Mouse (Mus musculus): ENCODE measurements around the gene Pced1a. TPM values are rescaled to one million over a fixed set of nuclear protein-coding genes. Genes with fewer than 3 reads are reported as not detected.

Pced1a gene
- polyA plus RNA-seq, 1 experiment from 2014 or later, result 14.4 TPM

GRCm38 (mm10) chr2:130425112-130425511 lies 611 bp upstream of the Pced1a start:
- Histone ChIP-seq H3K27me3 (ENCODE audit: control insufficient read depth, insufficient read depth, low read depth, low read length) (no peaks in the 10 kb centered on the region), H3K36me3 (ENCODE audit: control insufficient read depth, insufficient read depth, low read length) (no peaks in the 10 kb centered on the region), H3K27ac (ENCODE audit: low read length) (no peak overlapping the region), H3K9me3 (ENCODE audit: control insufficient read depth, low read length) (no peaks in the 10 kb centered on the region), H3K4me3 (ENCODE audit: low read length) (peak overlapping the region; percentile 75), H3K9ac (ENCODE audit: low read length) (peak overlapping the region; percentile 87), H3K4me1 (replicated peaks; ENCODE audit: control insufficient read depth, insufficient read depth, low read length) (peaks cover 14% of the 10 kb centered on the region), H3K4me2 (ENCODE audit: low read depth, low read length) (peak overlapping the region; percentile 91)
- 23% methylated on average over 5 of the region's 5 CpGs for WGBS
- ATAC-seq (ENCODE audit: low read depth), result no peak

DNA sequence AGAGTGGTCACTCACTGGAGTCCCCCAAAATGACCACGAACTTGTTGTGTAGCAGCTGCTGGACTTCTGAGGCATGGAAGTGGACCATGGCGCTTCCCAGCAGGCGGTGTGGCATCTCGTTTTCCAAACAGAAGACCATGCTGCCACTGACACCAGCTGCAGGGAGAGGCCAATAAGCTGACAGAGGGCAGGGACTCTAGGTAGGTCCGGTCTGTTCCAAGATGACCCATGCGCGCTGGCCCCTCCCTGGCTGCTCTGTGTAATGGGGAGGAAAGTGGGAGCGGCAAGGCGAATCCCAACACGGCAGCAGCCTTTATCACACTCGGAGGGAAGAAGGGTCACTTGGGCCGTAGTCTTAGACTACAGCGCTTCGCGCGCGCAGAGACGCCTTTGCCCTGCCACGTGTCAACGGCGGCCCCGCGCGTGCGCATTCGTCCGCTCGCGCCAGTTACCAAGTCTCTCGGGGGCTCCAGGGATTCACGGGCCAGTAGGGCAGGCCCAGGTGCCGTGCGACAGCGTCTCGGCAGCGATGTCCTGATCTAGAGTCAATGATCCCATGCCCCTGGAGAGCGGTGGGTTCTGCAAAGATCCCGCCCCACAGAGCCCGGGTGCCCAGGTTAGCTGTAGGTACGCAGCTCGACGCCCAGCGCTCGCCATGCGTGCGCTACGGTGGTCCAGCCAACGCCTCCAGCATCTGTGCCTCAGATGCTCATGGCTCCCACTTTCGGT lies 940 bp downstream of the Pced1a start:
- no peaks in the 10 kb centered on the region for H3K36me3 ChIP-seq (ENCODE audit: control insufficient read depth, insufficient read depth, low read length)
- H3K4me3 ChIP-seq (ENCODE audit: low read length), result peak overlapping the region; percentile 75
- peak overlapping the region; percentile 87 for H3K9ac ChIP-seq (ENCODE audit: low read length)
- ATAC-seq (ENCODE audit: low read depth), result peak; percentile 67
- H3K27ac ChIP-seq (ENCODE audit: low read length), result peak overlapping the region; percentile 87
- no peaks in the 10 kb centered on the region for H3K9me3 ChIP-seq (ENCODE audit: control insufficient read depth, low read length)
- WGBS, result 15% methylated on average over 43 of the region's 49 CpGs
- H3K4me1 ChIP-seq (replicated peaks; ENCODE audit: control insufficient read depth, insufficient read depth, low read length), result peaks cover 10% of the 10 kb centered on the region
- H3K27me3 ChIP-seq (ENCODE audit: control insufficient read depth, insufficient read depth, low read depth, low read length), result no peaks in the 10 kb centered on the region
- peak overlapping the region; percentile 91 for H3K4me2 ChIP-seq (ENCODE audit: low read depth, low read length)

DNA sequence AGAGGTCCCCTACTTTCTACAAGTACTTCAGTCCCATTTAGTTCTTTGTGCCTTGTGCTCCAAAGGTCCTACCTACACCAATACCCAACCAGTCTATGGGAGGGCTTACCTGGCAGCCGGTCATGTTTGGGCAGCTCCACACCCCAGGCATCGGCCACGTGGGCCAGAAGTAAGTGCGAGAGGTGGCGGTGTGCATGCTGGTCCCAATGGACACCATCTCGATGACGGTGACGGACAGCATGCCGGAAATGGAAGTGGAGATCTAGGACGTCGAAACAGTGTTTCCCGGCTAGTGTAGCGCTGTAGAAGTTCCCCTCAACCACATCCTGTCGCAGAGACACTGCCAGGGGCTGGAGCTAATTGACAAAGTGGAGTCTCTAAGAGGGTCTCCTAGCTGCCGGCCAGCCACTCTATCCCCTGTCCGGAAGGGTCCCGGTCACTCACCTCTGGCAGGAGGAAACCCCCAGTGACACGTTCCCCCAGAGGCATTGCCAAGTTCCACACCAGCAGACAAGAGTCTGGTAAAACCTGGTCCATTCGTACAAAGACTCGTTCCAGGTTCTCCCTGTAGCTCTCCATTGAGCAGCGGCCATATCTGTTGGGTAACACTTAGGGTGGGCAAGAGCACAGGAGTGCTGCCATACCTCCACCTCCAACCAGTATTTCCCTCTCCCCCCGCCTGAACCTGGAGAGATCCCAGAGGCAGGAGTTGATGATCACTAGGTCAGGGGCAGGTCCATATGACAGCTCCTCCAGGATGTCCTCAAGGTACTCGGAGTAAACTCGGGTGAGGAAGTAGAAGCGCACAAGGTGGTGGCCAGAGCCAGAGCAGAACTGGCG lies 2.5 kb downstream of the Pced1a start:
- H3K9me3 ChIP-seq (ENCODE audit: control insufficient read depth, low read length), result no peaks in the 10 kb centered on the region
- H3K9ac ChIP-seq (ENCODE audit: low read length), result no peak overlapping the region
- H3K4me3 ChIP-seq (ENCODE audit: low read length), result no peak overlapping the region
- no peak overlapping the region for H3K4me2 ChIP-seq (ENCODE audit: low read depth, low read length)
- H3K27me3 ChIP-seq (ENCODE audit: control insufficient read depth, insufficient read depth, low read depth, low read length), result no peaks in the 10 kb centered on the region
- H3K36me3 ChIP-seq (ENCODE audit: control insufficient read depth, insufficient read depth, low read length), result no peaks in the 10 kb centered on the region
- ATAC-seq (ENCODE audit: low read depth), result no peak
- 92% methylated on average over 26 of the region's 26 CpGs for WGBS
- H3K27ac ChIP-seq (ENCODE audit: low read length), result no peak overlapping the region
- H3K4me1 ChIP-seq (replicated peaks; ENCODE audit: control insufficient read depth, insufficient read depth, low read length), result peaks cover 10% of the 10 kb centered on the region

GRCm38 (mm10) chr2:130414094-130414856 lies 10.2 kb downstream of the Pced1a start:
- WGBS, result 75% methylated on average over 6 of the region's 6 CpGs
- no peak overlapping the region for H3K9ac ChIP-seq (ENCODE audit: low read length)
- H3K9me3 ChIP-seq (ENCODE audit: control insufficient read depth, low read length), result no peaks in the 10 kb centered on the region
- H3K4me1 ChIP-seq (replicated peaks; ENCODE audit: control insufficient read depth, insufficient read depth, low read length), result no peaks in the 10 kb centered on the region
- H3K27me3 ChIP-seq (ENCODE audit: control insufficient read depth, insufficient read depth, low read depth, low read length), result no peaks in the 10 kb centered on the region
- H3K36me3 ChIP-seq (ENCODE audit: control insufficient read depth, insufficient read depth, low read length), result no peaks in the 10 kb centered on the region
- H3K27ac ChIP-seq (ENCODE audit: low read length), result no peak overlapping the region
- no peak overlapping the region for H3K4me2 ChIP-seq (ENCODE audit: low read depth, low read length)
- no peak overlapping the region for H3K4me3 ChIP-seq (ENCODE audit: low read length)
- no peak for ATAC-seq (ENCODE audit: low read depth)

DNA sequence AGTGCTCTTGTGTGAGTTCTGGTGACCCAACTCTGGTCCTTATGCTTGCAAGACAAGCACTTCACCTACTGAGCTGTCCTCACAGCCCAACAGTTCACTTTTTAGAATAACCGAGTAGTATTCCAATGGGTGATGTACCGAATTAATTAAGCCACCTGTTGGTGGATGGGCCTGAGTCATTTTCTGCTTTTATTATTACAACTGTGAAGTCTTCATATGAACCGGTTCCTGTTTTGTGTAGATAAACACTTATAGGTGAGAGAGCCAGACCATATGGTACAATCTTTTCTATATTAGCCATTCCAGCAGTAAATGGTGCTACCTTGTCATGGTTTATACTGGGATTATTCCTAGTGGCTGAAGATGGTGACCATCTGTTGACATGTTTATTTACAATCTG lies 11.7 kb downstream of the Pced1a start:
- H3K4me1 ChIP-seq (replicated peaks; ENCODE audit: control insufficient read depth, insufficient read depth, low read length), result no peaks in the 10 kb centered on the region
- 70% methylated on average over 3 of the region's 3 CpGs for WGBS

DNA sequence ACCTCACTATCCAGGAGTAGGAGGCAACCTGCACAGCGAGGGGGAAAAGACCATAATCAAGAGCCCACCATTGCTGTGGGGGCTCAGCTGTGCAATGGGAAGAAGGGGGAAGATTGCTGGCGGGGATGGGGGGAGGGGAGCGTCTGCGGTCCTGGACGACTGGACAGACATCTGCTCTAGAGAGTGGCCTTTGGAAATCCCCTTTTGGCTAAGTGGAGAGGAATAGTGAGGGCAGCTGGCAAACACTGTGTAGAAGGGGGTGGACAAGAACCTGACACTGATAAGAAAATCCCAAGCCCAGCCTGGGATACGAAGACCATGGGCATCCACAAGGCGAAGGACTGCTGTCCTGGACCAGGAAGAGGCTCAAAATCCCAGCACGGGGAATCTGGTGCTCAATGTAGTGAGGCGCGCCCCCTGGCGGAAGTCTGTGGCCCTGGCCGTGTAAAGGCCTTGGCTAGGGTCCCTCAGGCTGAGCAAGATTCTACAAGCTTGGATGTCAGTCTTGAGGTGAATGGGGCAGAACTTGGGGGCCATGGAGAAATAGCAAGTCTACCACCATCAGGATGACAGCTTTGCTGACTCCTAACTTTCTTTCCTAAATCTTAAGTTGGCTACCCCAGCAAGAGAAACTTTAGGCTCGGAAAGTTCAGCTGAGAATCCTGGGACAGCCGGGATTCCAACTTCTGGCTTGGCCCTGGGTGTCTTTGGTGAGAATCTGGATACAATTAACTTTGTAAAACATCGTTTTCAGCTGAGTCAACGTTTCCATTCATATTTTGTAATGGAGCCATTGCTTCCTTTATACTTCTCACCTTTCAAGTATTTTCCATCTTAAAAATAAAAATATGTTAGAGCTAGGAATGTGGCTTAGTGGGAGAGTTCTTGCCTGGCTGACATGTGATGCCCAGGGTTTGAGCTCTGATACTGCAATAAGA lies 12.7 kb downstream of the Pced1a start:
- Histone ChIP-seq H3K9ac (ENCODE audit: low read length) (no peak overlapping the region), H3K4me3 (ENCODE audit: low read length) (no peak overlapping the region), H3K27me3 (ENCODE audit: control insufficient read depth, insufficient read depth, low read depth, low read length) (no peaks in the 10 kb centered on the region), H3K4me2 (ENCODE audit: low read depth, low read length) (no peak overlapping the region), H3K4me1 (replicated peaks; ENCODE audit: control insufficient read depth, insufficient read depth, low read length) (no peaks in the 10 kb centered on the region), H3K36me3 (ENCODE audit: control insufficient read depth, insufficient read depth, low read length) (no peaks in the 10 kb centered on the region), H3K9me3 (ENCODE audit: control insufficient read depth, low read length) (no peaks in the 10 kb centered on the region), H3K27ac (ENCODE audit: low read length) (no peak overlapping the region)
- 36% methylated on average over 16 of the region's 16 CpGs for WGBS
- peak; percentile 84 for ATAC-seq (ENCODE audit: low read depth)

More for the DNA sequence above, 11.7 kb downstream of the Pced1a start:
- ATAC-seq (ENCODE audit: low read depth), result no peak
- Histone ChIP-seq H3K27ac (ENCODE audit: low read length) (no peak overlapping the region), H3K9me3 (ENCODE audit: control insufficient read depth, low read length) (no peaks in the 10 kb centered on the region), H3K36me3 (ENCODE audit: control insufficient read depth, insufficient read depth, low read length) (no peaks in the 10 kb centered on the region), H3K27me3 (ENCODE audit: control insufficient read depth, insufficient read depth, low read depth, low read length) (no peaks in the 10 kb centered on the region), H3K4me3 (ENCODE audit: low read length) (no peak overlapping the region), H3K9ac (ENCODE audit: low read length) (no peak overlapping the region), H3K4me2 (ENCODE audit: low read depth, low read length) (no peak overlapping the region)

- no peak overlapping the region for H3K9ac ChIP-seq (ENCODE audit: low read length)
- H3K9me3 ChIP-seq (ENCODE audit: control insufficient read depth, low read length), result no peaks in the 10 kb centered on the region
- no peak overlapping the region for H3K27ac ChIP-seq (ENCODE audit: low read length)
- no peaks in the 10 kb centered on the region for H3K4me1 ChIP-seq (replicated peaks; ENCODE audit: control insufficient read depth, insufficient read depth, low read length)
- ATAC-seq (ENCODE audit: low read depth), result peak; percentile 43; the same call in 1 of the 2 replicates
- H3K4me3 ChIP-seq (ENCODE audit: low read length), result no peak overlapping the region
- no peaks in the 10 kb centered on the region for H3K27me3 ChIP-seq (ENCODE audit: control insufficient read depth, insufficient read depth, low read depth, low read length)
- H3K36me3 ChIP-seq (ENCODE audit: control insufficient read depth, insufficient read depth, low read length), result no peaks in the 10 kb centered on the region
- no peak overlapping the region for H3K4me2 ChIP-seq (ENCODE audit: low read depth, low read length)
- WGBS, result 11% methylated on average over 6 of the region's 6 CpGs
These were observed 16.3 kb downstream of the Pced1a start for GRCm38 (mm10) chr2:130408194-130408593.

GRCm38 (mm10) chr2:130406178-130406577 lies 18.3 kb downstream of the Pced1a start, which contains the start of gene Tmem239:
Gene Tmem239, plus strand, starts transcription at chr2:130406478.
- H3K36me3 ChIP-seq (ENCODE audit: control insufficient read depth, insufficient read depth, low read length), result no peaks in the 10 kb centered on the region
- no peak within 1 kb of the TSS for H3K9ac ChIP-seq (ENCODE audit: low read length)
- no peak within 1 kb of the TSS for H3K4me3 ChIP-seq (ENCODE audit: low read length)
- H3K4me1 ChIP-seq (replicated peaks; ENCODE audit: control insufficient read depth, insufficient read depth, low read length), result no peaks in the 10 kb centered on the region
- no peaks in the 10 kb centered on the region for H3K9me3 ChIP-seq (ENCODE audit: control insufficient read depth, low read length)
- no peaks in the 10 kb centered on the region for H3K27me3 ChIP-seq (ENCODE audit: control insufficient read depth, insufficient read depth, low read depth, low read length)
- no peak within 1 kb of the TSS for H3K27ac ChIP-seq (ENCODE audit: low read length)
- 80% methylated on average over 2 of the region's 2 CpGs for WGBS
- H3K4me2 ChIP-seq (ENCODE audit: low read depth, low read length), result no peak within 1 kb of the TSS
- ATAC-seq (ENCODE audit: low read depth), result no peak

Measured in lung, embryonic 16.5 days (tissue).